Mouse (Mus musculus) limb, embryonic 14.5 days (tissue): ENCODE measurements around the gene Tmem183a. TPM values are rescaled to one million over a fixed set of nuclear protein-coding genes. Genes with fewer than 3 reads are reported as not detected.

Source experiments
- ATAC-seq: fragments of 200-750 bp; cut with Nextera tagmentation; 2 replicates; pipeline ENCODE4 v1.8.0; 2017; ENCODE audit warnings: low read depth, moderate number of reproducible peaks, moderate TSS enrichment; ENCODE audit not compliant: low FRiP score
- DNase-seq: peaks from one replicate; pipeline ENCODE4 v3.0.0-alpha.2; 2015; ENCODE audit warnings: low spot score
- H3K27ac ChIP-seq: fragments of 300-500 bp; sonication (generic); replicated peaks from 2 replicates; pipeline ENCODE4 v1.5.1; 2014; ENCODE audit warnings: low read depth, mild to moderate bottlenecking, low read length, moderate library complexity, mixed read lengths
- H3K27me3 ChIP-seq: fragments of 300-500 bp; sonication (generic); 2 replicates; pipeline ENCODE4 v1.6.1; 2014; ENCODE audit warnings: low read length, mixed read lengths; ENCODE audit not compliant: control insufficient read depth, insufficient read depth
- H3K36me3 ChIP-seq: fragments of 300-500 bp; sonication (generic); 2 replicates; pipeline ENCODE4 v1.6.1; 2014; ENCODE audit warnings: mild to moderate bottlenecking, low read length, moderate library complexity, mixed read lengths; ENCODE audit not compliant: control insufficient read depth, insufficient read depth
- H3K4me1 ChIP-seq: fragments of 300-500 bp; sonication (generic); 2 replicates; pipeline ENCODE4 v1.6.1; 2014; ENCODE audit warnings: antibody characterized with exemption, low read length, mixed read lengths; ENCODE audit not compliant: control insufficient read depth, insufficient read depth
- H3K4me2 ChIP-seq: fragments of 300-500 bp; sonication (generic); replicated peaks from 2 replicates; pipeline ENCODE4 v1.6.1; 2014; ENCODE audit warnings: low read depth, mild to moderate bottlenecking, low read length, moderate library complexity; ENCODE audit not compliant: severe bottlenecking
- H3K4me3 ChIP-seq: fragments of 300-500 bp; sonication (generic); replicated peaks from 2 replicates; pipeline ENCODE4 v1.5.1; 2014; ENCODE audit warnings: low read length
- H3K9ac ChIP-seq: fragments of 300-500 bp; sonication (generic); 2 replicates; pipeline ENCODE4 v1.6.1; 2014; ENCODE audit warnings: mild to moderate bottlenecking, low read depth, low read length, moderate library complexity; ENCODE audit not compliant: severe bottlenecking
- H3K9me3 ChIP-seq: fragments of 300-500 bp; sonication (generic); 2 replicates; pipeline ENCODE4 v1.6.1; 2016; ENCODE audit warnings: low read length; ENCODE audit not compliant: control insufficient read depth
- POLR2A ChIP-seq: fragments of 200-500 bp; IDR thresholded peaks from 2 replicates; pipeline ENCODE4 v1.8.0; 2012; ENCODE audit warnings: inconsistent platforms, mild to moderate bottlenecking, moderate library complexity, borderline replicate concordance; ENCODE audit not compliant: insufficient read depth, insufficient read length; ENCODE audit errors: extremely low read depth
- WGBS: fragments of 180-500 bp; shearing (Covaris S2); extraction: QIAGEN DNeasy Blood & Tissue Kit; methylation state at CpG from one replicate; pipeline ENCODE4 v1.1.7; 2014; 5-methylcytosine and 5-hydroxymethylcytosine counted together
- polyA plus RNA-seq, 2 experiments: library from polyadenylated mRNA; depleted of rRNA in 1 of 2; stranded (reverse) in 1 of 2; unstranded in 1 of 2; fragments of >200 nt; fragmentation: Nextera tagmentation in 1 of 2; extraction: Ambion mirVana in 1 of 2; gene quantifications; 2 replicates each; pipeline versions ENCODE4 v1.2.1 to v1.2.3; 2012 to 2014

Gene Tmem183a
- polyA plus RNA-seq, 2 experiments: 77.8 to 83.0 TPM

- Histone ChIP-seq H3K4me2 (no peak overlapping the region), H3K9me3 (no peaks in the 10 kb centered on the region), H3K4me3 (no peak overlapping the region)
Observed at GRCm38 (mm10) chr1:134347791-134348190, 14.0 kb downstream of the Tmem183a start.

GRCm38 (mm10) chr1:134345075-134345474 is 16.7 kb downstream of the Tmem183a start:
- DNase-seq (no peak), ATAC-seq (no peak)
- Histone ChIP-seq H3K27ac (no peak overlapping the region), H3K27me3 (no peaks in the 10 kb centered on the region), H3K36me3 (peaks cover 37% of the 10 kb centered on the region), H3K4me2 (peak overlapping the region; percentile 93), H3K4me3 (peak overlapping the region; percentile 56), H3K4me1 (peaks cover 4% of the 10 kb centered on the region; the same call in 1 of the 2 replicates), H3K9ac (no peak overlapping the region), H3K9me3 (no peaks in the 10 kb centered on the region)
- TF ChIP-seq POLR2A: no peak
- WGBS: 72% methylated on average over 4 of the region's 4 CpGs

More at GRCm38 (mm10) chr1:134347791-134348190, 14.0 kb downstream of the Tmem183a start:
- peaks cover 64% of the 10 kb centered on the region for H3K36me3 ChIP-seq
- peaks cover 4% of the 10 kb centered on the region; the same call in 1 of the 2 replicates for H3K4me1 ChIP-seq
- H3K27me3 ChIP-seq: no peaks in the 10 kb centered on the region
- WGBS: 87% methylated on average over 9 of the region's 9 CpGs
- H3K27ac ChIP-seq: no peak overlapping the region
- DNase-seq (no peak), ATAC-seq (no peak)
- no peak for TF ChIP-seq POLR2A
- no peak overlapping the region for H3K9ac ChIP-seq

GRCm38 (mm10) chr1:134344005-134344950 is 17.5 kb downstream of the Tmem183a start:
- ATAC-seq (peak; percentile 93), DNase-seq (peak; percentile 89)
- H3K36me3 ChIP-seq: peaks cover 29% of the 10 kb centered on the region
- peaks cover 4% of the 10 kb centered on the region; the same call in 1 of the 2 replicates for H3K4me1 ChIP-seq
- TF ChIP-seq POLR2A: no peak
- H3K4me2 ChIP-seq: peak overlapping the region; percentile 93
- H3K27ac ChIP-seq: 0 out of 2 replicates have a peak overlapping the region, but pooled peaks have one; percentile 13
- peak overlapping the region; percentile 56 for H3K4me3 ChIP-seq
- H3K9ac ChIP-seq: peak overlapping the region; percentile 67
- H3K9me3 ChIP-seq: no peaks in the 10 kb centered on the region
- H3K27me3 ChIP-seq: no peaks in the 10 kb centered on the region
- WGBS: 2% methylated on average over 47 of the region's 54 CpGs

- Histone ChIP-seq H3K9ac (0 out of 2 replicates have a peak overlapping the region, but pooled peaks have one; percentile 67), H3K27me3 (no peaks in the 10 kb centered on the region)
Observed at GRCm38 (mm10) chr1:134343567-134343966, 18.2 kb downstream of the Tmem183a start.

GRCm38 (mm10) chr1:134342781-134343310 is 18.9 kb downstream of the Tmem183a start:
- Histone ChIP-seq H3K27ac (no peak overlapping the region), H3K4me2 (peak overlapping the region; percentile 93; the same call in 1 of the 2 replicates)
- no peak for DNase-seq

More at GRCm38 (mm10) chr1:134343567-134343966, 18.2 kb downstream of the Tmem183a start:
- H3K4me1 ChIP-seq: peaks cover 4% of the 10 kb centered on the region; the same call in 1 of the 2 replicates
- TF ChIP-seq POLR2A: no peak
- H3K36me3 ChIP-seq: peaks cover 24% of the 10 kb centered on the region
- 3% methylated on average over 2 of the region's 2 CpGs for WGBS
- peak overlapping the region; percentile 56 for H3K4me3 ChIP-seq
- DNase-seq (no peak), ATAC-seq (no peak)
- H3K4me2 ChIP-seq: peak overlapping the region; percentile 93
- H3K27ac ChIP-seq: no peak overlapping the region
- no peaks in the 10 kb centered on the region for H3K9me3 ChIP-seq

More at GRCm38 (mm10) chr1:134342781-134343310, 18.9 kb downstream of the Tmem183a start:
- 69% methylated on average over 8 of the region's 8 CpGs for WGBS
- H3K36me3 ChIP-seq: peaks cover 19% of the 10 kb centered on the region
- ATAC-seq: no peak
- H3K9ac ChIP-seq: no peak overlapping the region; the same call in 1 of the 2 replicates
- no peaks in the 10 kb centered on the region for H3K27me3 ChIP-seq
- TF ChIP-seq POLR2A: no peak
- peaks cover 4% of the 10 kb centered on the region; the same call in 1 of the 2 replicates for H3K4me1 ChIP-seq
- H3K4me3 ChIP-seq: no peak overlapping the region
- H3K9me3 ChIP-seq: no peaks in the 10 kb centered on the region
